Mouse (Mus musculus): ENCODE measurements around the gene Nhsl2.

The Nhsl2 gene

GRCm38 (mm10) chrX:102032431-102032830 is 183.2 kb downstream of the Nhsl2 start:
- Histone ChIP-seq H3K9me3 (ENCODE audit: low read length) (no peaks in the 10 kb centered on the region), H3K36me3 (ENCODE audit: insufficient read depth, low read length) (no peaks in the 10 kb centered on the region), H3K4me3 (replicated peaks; ENCODE audit: low read length) (no peak overlapping the region), H3K4me1 (replicated peaks; ENCODE audit: low read depth, low read length) (peaks cover 31% of the 10 kb centered on the region), H3K27me3 (ENCODE audit: insufficient read depth, low read length) (no peaks in the 10 kb centered on the region)
- TF ChIP-seq CTCF (conservative IDR thresholded peaks at IDR 0.05; ENCODE audit: low read length): no peak
- no peak for TF ChIP-seq NANOG (IDR thresholded peaks at IDR 0.05; ENCODE audit: borderline replicate concordance, low read length)
- TF ChIP-seq POU5F1 (IDR thresholded peaks at IDR 0.05; ENCODE audit: borderline replicate concordance, low read length): no peak

GRCm38 (mm10) chrX:102033566-102033965 is 184.4 kb downstream of the Nhsl2 start:
- Histone ChIP-seq H3K4me3 (replicated peaks; ENCODE audit: low read length) (no peak overlapping the region), H3K4me1 (replicated peaks; ENCODE audit: low read depth, low read length) (peaks cover 31% of the 10 kb centered on the region), H3K9me3 (ENCODE audit: low read length) (no peaks in the 10 kb centered on the region), H3K27me3 (ENCODE audit: insufficient read depth, low read length) (no peaks in the 10 kb centered on the region), H3K36me3 (ENCODE audit: insufficient read depth, low read length) (no peaks in the 10 kb centered on the region)
- no peak for TF ChIP-seq CTCF (conservative IDR thresholded peaks at IDR 0.05; ENCODE audit: low read length)
- TF ChIP-seq NANOG (IDR thresholded peaks at IDR 0.05; ENCODE audit: borderline replicate concordance, low read length): no peak
- no peak for TF ChIP-seq POU5F1 (IDR thresholded peaks at IDR 0.05; ENCODE audit: borderline replicate concordance, low read length)

- no peaks in the 10 kb centered on the region for H3K9me3 ChIP-seq (ENCODE audit: low read length)
- H3K36me3 ChIP-seq (ENCODE audit: insufficient read depth, low read length): no peaks in the 10 kb centered on the region
- no peaks in the 10 kb centered on the region for H3K27me3 ChIP-seq (ENCODE audit: insufficient read depth, low read length)
- no peak overlapping the region for H3K4me3 ChIP-seq (replicated peaks; ENCODE audit: low read length)
- H3K4me1 ChIP-seq (replicated peaks; ENCODE audit: low read depth, low read length): peaks cover 31% of the 10 kb centered on the region
- no peak for TF ChIP-seq POU5F1 (IDR thresholded peaks at IDR 0.05; ENCODE audit: borderline replicate concordance, low read length)
Measured at GRCm38 (mm10) chrX:102035671-102036070, 186.5 kb downstream of the Nhsl2 start.

GRCm38 (mm10) chrX:102036866-102037361 is 187.7 kb downstream of the Nhsl2 start:
- H3K4me3 ChIP-seq (replicated peaks; ENCODE audit: low read length): no peak overlapping the region

GRCm38 (mm10) chrX:102037506-102037905 is 188.3 kb downstream of the Nhsl2 start:
- Histone ChIP-seq H3K4me1 (replicated peaks; ENCODE audit: low read depth, low read length) (peaks cover 23% of the 10 kb centered on the region), H3K9me3 (ENCODE audit: low read length) (no peaks in the 10 kb centered on the region), H3K36me3 (ENCODE audit: insufficient read depth, low read length) (no peaks in the 10 kb centered on the region), H3K4me3 (replicated peaks; ENCODE audit: low read length) (no peak overlapping the region), H3K27me3 (ENCODE audit: insufficient read depth, low read length) (no peaks in the 10 kb centered on the region)
- TF ChIP-seq CTCF (conservative IDR thresholded peaks at IDR 0.05; ENCODE audit: low read length): no peak
- TF ChIP-seq POU5F1 (IDR thresholded peaks at IDR 0.05; ENCODE audit: borderline replicate concordance, low read length): no peak
- no peak for TF ChIP-seq NANOG (IDR thresholded peaks at IDR 0.05; ENCODE audit: borderline replicate concordance, low read length)

More at GRCm38 (mm10) chrX:102036866-102037361, 187.7 kb downstream of the Nhsl2 start:
- Histone ChIP-seq H3K36me3 (ENCODE audit: insufficient read depth, low read length) (no peaks in the 10 kb centered on the region), H3K9me3 (ENCODE audit: low read length) (no peaks in the 10 kb centered on the region), H3K4me1 (replicated peaks; ENCODE audit: low read depth, low read length) (peaks cover 26% of the 10 kb centered on the region), H3K27me3 (ENCODE audit: insufficient read depth, low read length) (no peaks in the 10 kb centered on the region)
- TF ChIP-seq CTCF (conservative IDR thresholded peaks at IDR 0.05; ENCODE audit: low read length) (no peak), POU5F1 (IDR thresholded peaks at IDR 0.05; ENCODE audit: borderline replicate concordance, low read length) (no peak), NANOG (IDR thresholded peaks at IDR 0.05; ENCODE audit: borderline replicate concordance, low read length) (no peak)

GRCm38 (mm10) chrX:102041562-102041961 is 192.4 kb downstream of the Nhsl2 start:
- Histone ChIP-seq H3K27me3 (ENCODE audit: insufficient read depth, low read length) (no peaks in the 10 kb centered on the region), H3K4me1 (replicated peaks; ENCODE audit: low read depth, low read length) (peaks cover 4% of the 10 kb centered on the region), H3K9me3 (ENCODE audit: low read length) (no peaks in the 10 kb centered on the region), H3K36me3 (ENCODE audit: insufficient read depth, low read length) (no peaks in the 10 kb centered on the region), H3K4me3 (replicated peaks; ENCODE audit: low read length) (no peak overlapping the region)
- no peak for TF ChIP-seq CTCF (conservative IDR thresholded peaks at IDR 0.05; ENCODE audit: low read length)
- TF ChIP-seq NANOG (IDR thresholded peaks at IDR 0.05; ENCODE audit: borderline replicate concordance, low read length): no peak
- no peak for TF ChIP-seq POU5F1 (IDR thresholded peaks at IDR 0.05; ENCODE audit: borderline replicate concordance, low read length)

- TF ChIP-seq NANOG (IDR thresholded peaks at IDR 0.05; ENCODE audit: borderline replicate concordance, low read length) (no peak), CTCF (conservative IDR thresholded peaks at IDR 0.05; ENCODE audit: low read length) (no peak), POU5F1 (IDR thresholded peaks at IDR 0.05; ENCODE audit: borderline replicate concordance, low read length) (no peak)
- no peaks in the 10 kb centered on the region for H3K36me3 ChIP-seq (ENCODE audit: insufficient read depth, low read length)
- H3K4me3 ChIP-seq (replicated peaks; ENCODE audit: low read length): no peak overlapping the region
- no peaks in the 10 kb centered on the region for H3K9me3 ChIP-seq (ENCODE audit: low read length)
- no peaks in the 10 kb centered on the region for H3K27me3 ChIP-seq (ENCODE audit: insufficient read depth, low read length)
- H3K4me1 ChIP-seq (replicated peaks; ENCODE audit: low read depth, low read length): peaks cover 4% of the 10 kb centered on the region
Measured at GRCm38 (mm10) chrX:102042386-102042785, 193.2 kb downstream of the Nhsl2 start.

GRCm38 (mm10) chrX:102050552-102050951 is 201.4 kb downstream of the Nhsl2 start:
- Histone ChIP-seq H3K27me3 (ENCODE audit: insufficient read depth, low read length) (no peaks in the 10 kb centered on the region), H3K4me3 (replicated peaks; ENCODE audit: low read length) (no peak overlapping the region), H3K9me3 (ENCODE audit: low read length) (no peaks in the 10 kb centered on the region), H3K4me1 (replicated peaks; ENCODE audit: low read depth, low read length) (peaks cover 4% of the 10 kb centered on the region), H3K36me3 (ENCODE audit: insufficient read depth, low read length) (no peaks in the 10 kb centered on the region)
- TF ChIP-seq POU5F1 (IDR thresholded peaks at IDR 0.05; ENCODE audit: borderline replicate concordance, low read length) (no peak), CTCF (conservative IDR thresholded peaks at IDR 0.05; ENCODE audit: low read length) (no peak), NANOG (IDR thresholded peaks at IDR 0.05; ENCODE audit: borderline replicate concordance, low read length) (no peak)

- H3K4me3 ChIP-seq (replicated peaks; ENCODE audit: low read length): no peak overlapping the region
- H3K9me3 ChIP-seq (ENCODE audit: low read length): no peaks in the 10 kb centered on the region
- no peaks in the 10 kb centered on the region for H3K27me3 ChIP-seq (ENCODE audit: insufficient read depth, low read length)
- no peak for TF ChIP-seq POU5F1 (IDR thresholded peaks at IDR 0.05; ENCODE audit: borderline replicate concordance, low read length)
- TF ChIP-seq CTCF (conservative IDR thresholded peaks at IDR 0.05; ENCODE audit: low read length): no peak
- TF ChIP-seq NANOG (IDR thresholded peaks at IDR 0.05; ENCODE audit: borderline replicate concordance, low read length): no peak
- H3K4me1 ChIP-seq (replicated peaks; ENCODE audit: low read depth, low read length): peaks cover under 1% of the 10 kb centered on the region; the same call in 1 of the 2 replicates
- no peaks in the 10 kb centered on the region for H3K36me3 ChIP-seq (ENCODE audit: insufficient read depth, low read length)
Measured at GRCm38 (mm10) chrX:102051225-102051624, 202.0 kb downstream of the Nhsl2 start.
